Mouse (Mus musculus) olfactory bulb, adult 2 months (tissue): ENCODE measurements at regions not wholly inside any gene's neighbourhood (a gene's known extent, or its start where the extent isn't known, plus 50 kb on each side); places are given as distances from the start of the nearest gene placed in this dataset.

ENCODE experiments used
- CTCF ChIP-seq: fragments of 200-500 bp; IDR thresholded peaks from 2 replicates; pipeline ENCODE4 v1.5.1; 2012; ENCODE audit warnings: low read depth, mild to moderate bottlenecking, low read length, moderate library complexity; ENCODE audit not compliant: insufficient read depth
- POLR2A ChIP-seq: fragments of 200-500 bp; IDR thresholded peaks from 2 replicates; pipeline ENCODE4 v1.6.1; 2012; ENCODE audit warnings: mild to moderate bottlenecking, low read depth, low read length, moderate library complexity; ENCODE audit not compliant: insufficient read depth

DNA sequence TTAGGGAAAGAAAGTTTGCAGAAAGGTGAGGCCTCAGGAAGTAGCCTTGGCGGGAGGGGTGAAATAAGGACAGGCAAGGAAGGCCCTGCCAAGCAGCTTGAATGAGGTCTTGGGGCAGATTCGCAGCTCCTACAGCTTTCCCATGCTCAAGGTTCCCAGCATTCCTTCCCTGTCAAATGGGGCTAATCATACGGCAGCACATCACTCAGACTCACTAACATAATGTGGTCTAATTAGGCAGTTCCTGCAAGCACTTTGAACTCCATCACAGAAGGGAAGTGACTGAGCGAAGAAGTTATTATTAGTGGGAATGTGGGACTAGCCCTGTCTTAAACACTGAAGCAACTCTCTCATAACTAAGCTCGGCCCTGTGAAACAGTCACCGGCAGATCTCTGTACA, 87.1 kb upstream of the Gm10260 start:
- no peak for TF ChIP-seq POLR2A
- no peak for TF ChIP-seq CTCF
